Mouse (Mus musculus) monocyte, adult 59 days (primary cell): Measurements from ENCODE around the gene Vpreb3. TPM values are rescaled to one million over a fixed set of nuclear protein-coding genes. Genes with fewer than 3 reads are reported as not detected.

Experiments used
- total RNA-seq, 2 experiments: library from RNA; stranded (reverse); gene quantifications; one replicate each; pipeline ENCODE4 v1.2.4; 2023

The Vpreb3 gene
- total RNA-seq, result not detected

DNA sequence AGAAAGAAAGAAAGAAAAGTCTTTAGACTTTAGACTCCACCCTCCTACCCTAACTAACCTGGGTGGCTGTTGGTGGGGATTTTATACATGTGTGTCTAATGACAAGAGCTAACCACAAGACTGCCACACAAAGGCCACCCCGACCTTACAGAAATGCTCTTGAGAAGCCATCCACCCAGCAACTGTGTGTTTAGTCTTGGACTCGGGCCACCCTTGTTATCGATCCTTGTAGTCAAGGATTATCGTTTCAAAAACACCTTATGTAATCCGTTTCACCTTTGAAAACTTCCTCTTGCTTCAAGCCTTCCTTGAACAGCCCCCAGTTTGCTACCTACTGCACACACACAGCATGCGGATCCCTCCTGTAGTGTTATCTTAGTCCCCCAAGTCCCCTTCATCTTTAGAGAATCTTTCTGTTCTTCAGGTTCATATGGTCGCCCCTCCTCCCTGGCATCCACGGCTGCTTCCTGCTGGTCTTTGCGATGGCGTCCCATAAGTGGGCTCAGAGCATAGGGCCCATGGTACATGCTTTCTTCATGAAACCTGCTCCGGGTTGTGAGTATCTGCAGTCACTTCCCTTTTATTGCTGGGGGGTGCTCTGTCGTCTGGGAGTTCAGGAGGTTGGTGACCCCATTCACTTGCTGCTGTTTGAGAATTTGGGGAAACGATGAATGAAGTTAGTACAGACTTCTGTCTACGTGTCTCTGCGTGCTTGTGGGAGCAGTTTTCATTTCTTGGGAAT lies at the start of gene Vpreb3:
TSS of gene Vpreb3 (plus strand) at position 322 of the 742 bp plus-strand sequence.

DNA sequence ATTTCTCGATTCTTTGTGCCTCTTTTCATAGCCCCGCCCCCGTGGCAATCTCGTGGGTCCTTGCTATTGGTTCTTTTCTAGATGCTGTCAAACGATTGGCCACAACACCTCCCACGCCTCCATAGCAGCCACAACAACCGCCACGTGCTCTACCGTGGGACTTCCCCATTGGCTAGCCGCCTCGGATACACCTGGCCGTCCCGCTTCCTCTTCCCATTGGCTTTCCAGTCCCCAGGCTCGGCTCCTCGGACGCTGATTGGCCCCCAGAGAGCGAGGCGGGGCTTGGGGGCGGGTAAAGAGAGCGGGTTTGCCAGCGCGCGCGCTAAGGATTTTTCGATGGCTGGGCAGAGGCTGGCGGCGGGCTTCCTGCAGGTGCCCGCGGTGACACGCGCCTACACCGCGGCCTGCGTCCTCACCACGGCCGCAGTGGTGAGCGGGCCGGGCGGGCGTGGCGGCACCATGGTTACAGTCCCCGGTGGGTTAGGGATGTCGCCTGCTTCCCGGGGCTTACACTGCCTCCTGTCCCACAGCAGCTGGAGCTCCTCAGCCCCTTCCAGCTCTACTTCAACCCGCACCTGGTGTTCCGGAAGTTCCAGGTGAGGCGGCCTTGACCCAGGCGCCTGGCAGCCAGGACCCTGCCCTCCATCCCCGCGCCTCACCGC lies 49.6 kb upstream of the Vpreb3 start, which contains the start of gene Derl3:
TSS of gene Derl3 (plus strand) at position 325 of the 662 bp plus-strand sequence.

DNA sequence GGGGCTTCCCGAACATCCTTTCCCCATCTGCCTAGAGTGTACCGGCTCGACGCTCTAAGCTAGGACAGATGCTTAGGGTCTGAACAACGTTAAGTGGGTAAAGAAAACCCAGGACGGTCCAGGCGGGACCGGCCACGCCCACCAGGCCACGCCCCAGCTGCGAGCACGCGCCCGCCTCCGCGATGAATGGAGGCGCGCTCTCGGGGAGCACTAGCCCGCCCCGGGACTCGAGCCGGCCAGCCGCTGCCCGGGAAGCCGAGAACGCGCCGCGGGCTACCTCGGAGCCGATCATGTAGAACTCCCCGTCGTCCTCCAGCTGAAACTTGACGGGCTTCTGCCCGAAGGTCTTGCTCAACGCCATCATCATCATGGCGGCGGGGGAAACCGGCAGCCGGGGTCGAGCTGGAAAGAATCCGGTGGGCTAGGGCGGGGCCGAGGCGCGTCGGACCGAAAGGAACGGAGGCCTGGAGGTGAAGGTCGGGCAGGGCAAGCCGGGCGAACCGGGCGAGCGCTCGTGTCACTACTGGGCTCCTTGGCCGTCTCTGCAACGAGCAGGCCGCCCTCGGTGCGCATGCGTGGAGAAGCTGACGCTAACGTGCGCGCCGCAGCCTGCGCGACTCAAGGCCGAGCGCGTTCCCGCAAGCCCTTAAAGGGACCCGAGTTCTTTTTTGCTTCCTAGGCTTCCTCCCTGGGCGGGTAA lies 21.7 kb upstream of the Vpreb3 start, which contains the start of gene Smarcb1:
TSS of gene Smarcb1 (minus strand) at position 592 of the 700 bp plus-strand sequence.

DNA sequence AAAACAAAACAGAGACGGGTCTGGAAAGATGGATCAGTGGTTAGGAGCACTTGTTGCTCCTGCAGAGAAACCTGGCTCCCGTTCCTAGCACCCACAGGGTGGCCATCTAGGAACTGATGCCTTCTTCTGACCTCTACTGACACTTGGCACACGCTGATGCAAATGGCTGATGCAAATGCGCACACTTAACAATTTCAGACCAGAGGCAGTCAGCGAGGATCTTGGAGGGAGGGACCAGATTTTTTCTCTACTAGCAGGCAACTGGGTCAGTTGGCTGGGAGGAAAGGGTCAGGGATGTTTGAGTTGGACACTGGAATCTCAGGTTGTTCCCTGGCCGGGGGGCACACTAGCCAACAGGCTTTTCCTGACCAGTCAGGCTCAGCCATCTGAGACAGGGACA lies 10.0 kb upstream of the Vpreb3 start, which contains the start of gene Chchd10:
TSS of gene Chchd10 (plus strand) at position 240 of the 400 bp plus-strand sequence.

DNA sequence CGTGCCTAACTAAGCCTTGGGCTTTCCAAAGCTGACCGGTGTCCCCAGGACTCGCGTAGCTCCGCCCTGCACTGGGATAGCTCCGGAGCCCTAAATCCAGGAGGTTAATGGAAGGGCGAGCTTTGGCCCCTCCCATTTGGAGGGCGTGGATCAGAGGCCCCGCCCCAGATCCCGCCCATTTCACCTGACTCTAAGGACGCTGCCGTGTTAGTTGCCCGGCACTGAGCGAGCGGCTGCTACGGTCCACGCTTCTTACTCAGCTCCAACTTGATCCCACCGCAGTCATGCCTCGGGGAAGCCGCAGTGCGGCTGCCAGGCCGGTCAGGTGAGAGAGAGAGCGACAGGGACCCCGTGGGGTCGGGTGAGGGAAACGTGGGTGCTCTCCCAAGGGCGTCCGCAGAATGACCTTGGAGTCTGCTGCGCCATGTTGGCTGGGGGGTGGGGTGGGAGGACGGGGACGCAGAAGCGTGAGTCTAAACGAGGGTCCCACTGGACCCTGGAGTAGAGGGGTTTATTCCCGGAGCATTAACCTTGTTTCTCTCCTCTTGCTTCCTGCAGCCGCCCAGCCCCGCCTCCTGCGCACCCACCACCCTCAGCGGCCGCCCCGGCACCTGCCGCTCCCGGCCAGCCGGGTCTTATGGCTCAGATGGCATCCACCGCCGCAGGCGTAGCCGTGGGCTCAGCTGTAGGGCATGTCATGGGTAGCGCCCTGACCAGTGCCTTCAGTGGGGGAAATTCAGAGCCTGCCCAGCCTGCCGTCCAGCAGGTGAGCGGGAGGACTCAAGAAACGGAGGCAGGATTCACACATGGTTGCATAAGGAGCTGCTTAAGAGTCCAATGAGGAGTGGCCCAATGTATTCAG lies 6.9 kb upstream of the Vpreb3 start, which contains the start of gene Mmp11:
TSS of gene Mmp11 (minus strand) at position 817 of the 862 bp plus-strand sequence.

DNA sequence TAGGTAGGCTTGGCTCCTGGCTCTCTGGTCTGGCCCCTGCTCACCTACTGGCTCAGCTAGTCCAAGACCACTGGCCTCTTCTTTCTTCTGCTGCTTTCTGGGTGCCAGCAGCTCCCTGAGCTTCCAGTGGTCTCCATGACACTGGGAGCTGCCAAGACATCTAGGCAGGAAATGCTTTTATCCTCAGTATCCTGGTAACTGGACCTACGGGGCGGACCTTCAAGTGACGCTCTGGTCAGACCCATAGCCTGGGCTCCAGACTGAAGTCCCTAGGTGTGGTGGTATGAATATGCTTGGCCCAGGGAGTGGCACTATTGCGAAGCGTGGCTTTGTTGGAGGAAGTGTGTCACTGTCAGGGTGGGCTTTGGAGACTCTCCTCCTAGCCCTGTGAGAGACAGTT lies 2.3 kb upstream of the Vpreb3 start, which contains the start of gene Gm867:
TSS of gene Gm867 (minus strand) at position 153 of the 400 bp plus-strand sequence.

DNA sequence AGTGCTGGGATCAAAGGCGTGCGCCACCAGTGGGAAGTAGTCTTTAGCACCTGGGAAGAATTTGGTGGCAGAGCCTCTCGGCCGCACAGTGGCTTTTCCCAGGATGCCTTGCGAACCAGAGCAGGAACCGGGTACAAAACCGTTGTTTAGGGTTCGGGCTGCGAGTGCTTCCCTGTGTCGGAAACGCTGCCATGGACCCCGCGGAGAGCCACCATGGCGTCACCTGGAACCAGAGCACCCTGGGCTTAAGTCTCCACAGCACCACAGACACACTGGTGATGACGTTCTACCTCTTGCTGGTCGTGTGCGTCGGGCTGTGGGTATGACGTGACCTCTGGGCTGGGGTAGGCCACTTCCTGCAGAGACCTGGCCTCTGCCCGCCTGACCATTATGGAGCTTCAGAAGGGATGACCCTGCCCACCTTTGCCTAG lies 11.5 kb downstream of the Vpreb3 start, which contains the start of gene Gm5134:
TSS of gene Gm5134 (plus strand) at position 134 of the 431 bp plus-strand sequence.

Other genes starting within 250 kb of the Vpreb3 start
- gene Cabin1, start 178.7 kb upstream of the Vpreb3 start, total RNA-seq, result 10 to 100 TPM; 74.5 to 83.3 TPM
- gene Ddt, start 169.6 kb upstream of the Vpreb3 start, total RNA-seq, result 10 to 100 TPM; 24.1 to 28.8 TPM
- gene Gm20441, start 162.1 kb upstream of the Vpreb3 start, total RNA-seq, result not detected
- 1 to 10 TPM; 6.3 to 6.8 TPM for gene Gstt3, start 161.6 kb upstream of the Vpreb3 start, total RNA-seq
- gene Gstt1, start 144.5 kb upstream of the Vpreb3 start, total RNA-seq, result 1 to 10 TPM in 1 of 2 experiments, under 1 TPM in 1; 0.52 to 1.0 TPM
- not detected for gene Gstt4, start 120.5 kb upstream of the Vpreb3 start, total RNA-seq
- gene Gstt2, start 105.6 kb upstream of the Vpreb3 start, total RNA-seq, result 1 to 10 TPM; 5.9 to 6.4 TPM
- gene Mif, start 82.8 kb upstream of the Vpreb3 start, total RNA-seq, result 10 to 100 TPM; 87.8 to 90.9 TPM
- 1 to 10 TPM in 1 of 2 experiments, under 1 TPM in 1; 0.84 to 3.1 TPM for gene Derl3, start 49.6 kb upstream of the Vpreb3 start, total RNA-seq
- 10 to 100 TPM; 35.2 to 36.8 TPM for gene Smarcb1, start 21.4 kb upstream of the Vpreb3 start, total RNA-seq
- gene Chchd10, start 9.9 kb upstream of the Vpreb3 start, total RNA-seq, result 1 to 10 TPM in 1 of 2 experiments, under 1 TPM in 1; 0.79 to 3.7 TPM
- gene Mmp11, start 6.6 kb upstream of the Vpreb3 start, total RNA-seq, result not detected
- gene Gm867, start 2.4 kb upstream of the Vpreb3 start, total RNA-seq, result not detected
- under 1 TPM in 1 of 2 experiments, not detected in 1; 0.43 TPM for gene Gm5134, start 11.5 kb downstream of the Vpreb3 start, total RNA-seq
- 1 to 10 TPM; 3.4 to 3.6 TPM for gene Zfp280b, start 89.6 kb downstream of the Vpreb3 start, total RNA-seq
- not detected for gene Slc5a4b, start 167.9 kb downstream of the Vpreb3 start, total RNA-seq
- not detected for gene Slc5a4a, start 204.4 kb downstream of the Vpreb3 start, total RNA-seq